Mouse (Mus musculus): ENCODE results near the gene Neb.
"Not testable (repeated sequence)": the region's sequence is repeated elsewhere in the genome, so short reads cannot be mapped to it uniquely, and the experiment has no call there.

DNA sequence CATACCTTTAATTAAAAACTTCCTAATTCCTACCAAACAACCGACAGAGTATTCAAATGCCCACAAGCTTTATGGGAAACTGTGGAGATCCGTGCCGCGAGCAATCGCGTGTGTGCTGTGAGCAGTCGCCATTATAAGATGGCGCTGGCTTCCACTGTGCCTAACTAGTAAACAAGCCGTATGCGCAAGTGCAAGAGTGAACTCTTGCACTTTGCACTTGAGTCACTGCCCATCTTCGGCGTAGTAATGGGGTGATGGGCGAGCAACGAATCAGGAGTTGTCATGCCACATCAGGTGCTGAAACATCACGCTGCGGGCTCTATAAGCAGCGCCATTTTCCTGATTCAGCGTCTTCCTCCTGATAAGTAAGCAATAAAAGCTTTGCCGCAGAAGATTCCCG is 246.9 kb downstream of the Neb start:
- TF ChIP-seq CTCF, EP300 (IDR thresholded peaks at IDR 0.05; ENCODE audit: low read depth): not testable (repeated sequence)
